ENCODE assay signal across 16 mouse cellular contexts in the genomic region with DNA sequence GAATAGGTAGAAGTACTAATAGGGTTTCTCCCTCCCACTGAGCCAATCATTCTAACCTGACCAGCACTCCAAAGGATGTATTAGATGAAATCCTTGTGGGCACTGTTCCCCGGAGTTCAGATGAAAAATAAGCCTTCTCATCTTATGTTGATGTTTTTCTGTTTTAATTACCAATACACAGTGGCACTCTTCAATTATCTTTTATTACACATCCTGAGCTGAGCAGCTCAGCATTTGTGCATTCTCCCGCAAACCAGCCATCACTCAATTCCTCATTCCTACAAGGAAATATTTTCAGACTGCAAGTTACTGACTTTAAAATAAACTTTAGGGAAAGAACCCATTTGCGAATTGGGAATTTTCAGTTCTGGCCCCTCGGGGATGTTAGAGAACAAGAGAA.
"Had no signal": no experiment of that assay in that cellular context is flagged by ENCODE, and none has a peak within 500 bp of the region (broad histone marks: within the 10 kb centered on the region; RNA-seq: fewer than 3 reads in every experiment).

No protein-coding gene starts in this region.

- H3K27me3 ChIP-seq: kidney, embryonic 15.5 days; liver, embryonic 13.5 days; neural tube, embryonic 12.5 days had no signal

- H3K36me3 ChIP-seq: kidney, embryonic 15.5 days; liver, embryonic 13.5 days; neural tube, embryonic 12.5 days had no signal

- H3K4me3 ChIP-seq: kidney, embryonic 15.5 days; left cerebral cortex, adult 2 months; liver, embryonic 13.5 days; neural tube, embryonic 12.5 days had no signal

- DNase-seq: kidney, adult 8-10 months; kidney, postnatal 10 days; kidney, postnatal 36 days; layer of hippocampus, postnatal 36 days; liver, embryonic 13.5 days; lung, adult 2 months; lung, postnatal 14 days; lung, postnatal 4 days; midbrain, embryonic 14.5 days; retina, postnatal 1 day; thymus, adult 18-20 months; thymus, postnatal 36 days had no signal

- H3K27ac ChIP-seq: kidney, embryonic 15.5 days; left cerebral cortex, adult 2 months; liver, embryonic 13.5 days; neural tube, embryonic 12.5 days had no signal

- H3K4me1 ChIP-seq: kidney, embryonic 15.5 days; liver, embryonic 13.5 days; neural tube, embryonic 12.5 days had no signal

- H3K4me2 ChIP-seq: kidney, embryonic 15.5 days; liver, embryonic 13.5 days; midbrain, embryonic 11.5 days; neural tube, embryonic 12.5 days had no signal

- H3K9ac ChIP-seq: kidney, embryonic 15.5 days; liver, embryonic 13.5 days; neural tube, embryonic 12.5 days had no signal

- H3K9me3 ChIP-seq: kidney, embryonic 15.5 days; liver, embryonic 13.5 days; neural tube, embryonic 12.5 days had no signal
